Mouse (Mus musculus) bone marrow macrophage, adult 2 months (primary cell): ENCODE measurements around the gene Golim4.

Source experiments
- CTCF ChIP-seq: IDR thresholded peaks from 2 replicates; pipeline ENCODE4 v1.5.1; 2012; ENCODE audit warnings: low read depth, mild to moderate bottlenecking, low read length, moderate library complexity
- POLR2A ChIP-seq: IDR thresholded peaks from 2 replicates; pipeline ENCODE4 v1.6.1; 2012; ENCODE audit warnings: mild to moderate bottlenecking, low read depth, low read length, borderline replicate concordance

DNA sequence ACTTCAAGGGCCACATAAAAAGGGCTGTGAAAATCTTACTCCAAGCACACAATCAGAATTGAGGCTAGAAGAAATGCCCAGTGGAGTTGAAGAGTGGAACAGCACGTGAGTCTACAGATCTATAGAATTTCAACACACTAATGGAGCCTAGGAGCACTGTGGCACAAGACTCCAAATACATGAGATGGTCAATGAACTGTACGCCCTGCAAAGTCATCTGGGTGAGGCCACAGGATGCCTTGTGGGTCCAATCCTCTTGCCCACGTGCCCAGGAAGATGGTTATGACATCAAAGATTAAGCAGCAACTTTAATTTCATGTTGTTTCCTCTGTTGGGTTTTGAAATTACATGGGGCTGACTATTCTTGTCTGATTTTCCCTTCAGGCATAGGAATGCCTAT lies 30.4 kb downstream of the Golim4 start:
- TF ChIP-seq CTCF (no peak), POLR2A (no peak)
